Mouse (Mus musculus) lung, adult 2 months (tissue): Measurements from ENCODE around the gene Caskin2. TPM values are rescaled to one million over a fixed set of nuclear protein-coding genes. Genes with fewer than 3 reads are reported as not detected.
A peak's percentile ranks its signal among the peaks of the same experiment; 100 is the strongest.

Experiments used
- DNase-seq: peaks from one replicate; pipeline ENCODE4 v3.0.0; 2022
- H3K4me1 ChIP-seq: fragments of 200-500 bp; 2 replicates; pipeline ENCODE4 v1.6.1; 2011; ENCODE audit warnings: low read length; ENCODE audit not compliant: control insufficient read depth, insufficient read depth
- H3K4me3 ChIP-seq: fragments of 200-500 bp; replicated peaks from 2 replicates; pipeline ENCODE3; 2011; ENCODE audit warnings: low read depth, mild to moderate bottlenecking, control low read depth, low read length; ENCODE audit errors: extremely low read depth
- CTCF ChIP-seq: fragments of 200-500 bp; IDR thresholded peaks from 2 replicates; pipeline ENCODE4 v1.5.1; 2011; ENCODE audit warnings: mild to moderate bottlenecking, low read length, control low read depth; ENCODE audit not compliant: insufficient read depth
- POLR2A ChIP-seq: fragments of 200-500 bp; IDR thresholded peaks from 2 replicates; pipeline ENCODE4 v1.6.1; 2011; ENCODE audit warnings: low read depth, mild to moderate bottlenecking, control low read depth, low read length, borderline replicate concordance; ENCODE audit errors: extremely low read depth
- WGBS: fragments of 180-500 bp; shearing (Covaris S2); methylation state at CpG from one replicate; pipeline ENCODE4 v1.1.7; 2018; 5-methylcytosine and 5-hydroxymethylcytosine counted together
- polyA plus RNA-seq: library from polyadenylated mRNA; depleted of rRNA; stranded (reverse); fragments of >200 nt; gene quantifications from 2 replicates; pipeline ENCODE4 v1.2.3, GENCODE M21; 2012

The Caskin2 gene
- polyA plus RNA-seq, 1 experiment = 105 TPM

DNA sequence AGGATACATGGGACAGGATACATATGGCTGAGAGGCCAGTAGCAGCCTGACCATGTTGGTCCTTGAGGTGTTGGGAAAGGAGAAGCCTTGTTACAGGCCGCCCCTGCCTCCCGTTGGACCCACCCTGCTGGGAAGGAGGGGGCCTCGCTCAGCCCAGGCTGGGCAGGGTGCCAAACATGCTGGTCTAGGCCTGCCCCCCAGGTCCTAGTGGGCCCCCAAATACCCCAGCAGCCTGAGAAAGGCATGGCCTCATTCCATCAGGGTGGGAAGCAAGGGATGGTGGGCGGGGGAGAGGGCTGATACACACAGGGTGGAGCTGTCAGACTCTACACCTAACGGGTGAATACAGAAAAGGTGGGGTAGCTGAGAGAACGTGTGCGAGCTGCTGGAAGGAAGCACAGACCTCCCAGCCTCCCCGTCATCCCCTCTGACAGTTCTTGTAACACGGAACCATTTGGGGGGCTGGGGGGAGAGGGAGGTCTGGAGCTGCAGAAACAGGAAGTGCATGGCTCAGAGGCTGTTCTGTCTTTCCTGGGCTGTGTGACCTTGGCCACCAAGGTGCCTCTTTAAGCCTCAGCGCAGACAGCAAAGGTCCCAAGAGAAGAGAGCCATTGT lies 4.6 kb downstream of the Caskin2 start:
- Histone ChIP-seq H3K4me3 (peak overlapping the region; percentile 45), H3K4me1 (peaks cover 20% of the 10 kb centered on the region)
- TF ChIP-seq CTCF (no peak), POLR2A (no peak)
- no peak for DNase-seq
- 25% methylated on average over 10 of the region's 10 CpGs for WGBS

DNA sequence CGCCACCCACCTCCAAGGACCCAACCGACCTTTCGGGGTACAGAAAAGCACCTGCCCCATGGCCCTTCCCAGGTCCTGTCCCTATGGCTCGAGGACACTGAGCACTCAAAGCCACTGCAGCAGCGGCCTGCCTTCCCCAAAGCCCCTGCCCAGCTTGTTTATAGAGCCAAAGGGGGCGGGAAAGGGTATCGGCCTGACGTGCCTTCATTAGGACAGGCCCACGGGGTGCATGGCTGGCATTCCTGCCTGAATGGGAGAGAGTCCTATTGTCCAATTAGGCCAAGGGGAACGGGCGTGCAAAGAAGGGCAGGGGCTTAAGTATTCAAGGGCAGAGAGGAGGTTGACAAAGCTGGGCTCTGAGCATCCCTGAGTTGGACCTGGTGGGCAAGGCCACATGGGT lies 5.5 kb downstream of the Caskin2 start:
- no peak overlapping the region for H3K4me3 ChIP-seq
- TF ChIP-seq POLR2A = no peak
- TF ChIP-seq CTCF = no peak
- H3K4me1 ChIP-seq = peaks cover 24% of the 10 kb centered on the region
- WGBS = 62% methylated on average over 11 of the region's 11 CpGs
- DNase-seq = no peak

DNA sequence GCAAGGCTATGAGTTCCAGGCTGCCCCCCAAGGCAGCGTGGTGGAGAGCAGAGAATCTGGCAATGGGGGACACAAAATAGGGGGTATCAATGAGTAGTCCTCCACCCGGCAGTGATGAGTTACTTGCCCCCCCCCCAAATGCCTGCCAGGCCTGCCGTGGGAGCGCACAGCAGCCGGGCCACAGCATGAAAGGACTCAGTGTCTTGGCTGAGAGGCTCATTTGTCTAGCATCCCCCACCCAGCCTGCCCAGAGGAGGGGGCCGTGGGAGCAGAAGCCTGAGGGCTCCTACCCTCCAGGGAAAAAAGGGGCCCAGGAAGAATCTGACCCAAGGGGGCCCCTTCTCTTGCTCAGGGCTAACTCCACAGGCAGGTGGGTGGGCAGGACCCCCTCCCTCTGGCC lies 6.1 kb downstream of the Caskin2 start:
- no peak overlapping the region for H3K4me3 ChIP-seq
- H3K4me1 ChIP-seq = peaks cover 24% of the 10 kb centered on the region
- TF ChIP-seq CTCF (no peak), POLR2A (no peak)
- DNase-seq = no peak
- WGBS = 82% methylated on average over 6 of the region's 6 CpGs

DNA sequence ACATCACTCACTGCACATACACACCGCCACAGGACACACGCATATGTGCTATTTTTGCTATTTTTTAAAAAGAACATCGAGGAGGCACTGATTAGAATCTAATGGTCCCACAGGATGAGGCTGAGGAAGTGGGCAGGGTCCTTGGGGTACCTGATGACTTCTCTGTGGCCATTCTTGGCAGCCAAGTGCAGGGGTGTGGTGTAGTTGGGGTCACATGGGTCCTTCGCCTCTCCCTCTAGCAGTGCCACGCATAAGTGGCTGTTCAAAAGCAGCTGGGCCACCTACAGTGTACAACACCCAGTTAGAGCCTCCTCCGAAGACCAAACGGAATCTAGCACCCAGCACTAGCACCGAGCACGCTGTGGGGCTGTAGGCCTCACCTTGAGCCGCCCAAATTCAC lies 7.3 kb downstream of the Caskin2 start:
- WGBS = 53% methylated on average over 10 of the region's 10 CpGs
- peak; percentile 18; the same call in 1 of the 2 replicates for TF ChIP-seq POLR2A
- TF ChIP-seq CTCF = no peak
- peak; percentile 47 for DNase-seq
- peaks cover 24% of the 10 kb centered on the region for H3K4me1 ChIP-seq
- H3K4me3 ChIP-seq = no peak overlapping the region

DNA sequence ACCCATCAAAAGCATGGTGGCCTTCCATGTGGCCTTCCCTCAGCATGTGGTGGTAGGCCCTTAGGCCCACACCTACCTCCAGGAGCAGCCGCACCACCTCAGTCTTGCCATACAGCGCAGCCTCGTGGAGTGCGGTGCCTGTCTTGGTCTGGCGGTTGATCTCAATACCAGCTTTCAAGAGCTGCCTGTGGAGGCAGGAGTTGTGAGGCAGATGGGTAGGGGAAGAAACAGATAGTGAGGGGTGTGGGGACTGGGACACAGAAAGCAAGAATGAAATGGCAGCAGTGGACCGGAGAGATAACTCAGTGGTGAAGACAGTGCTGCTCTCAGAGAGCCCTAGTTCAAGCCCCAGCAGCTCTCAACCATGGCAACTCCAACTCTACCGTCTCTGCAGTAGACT lies 8.4 kb downstream of the Caskin2 start:
- TF ChIP-seq POLR2A (no peak), CTCF (no peak)
- Histone ChIP-seq H3K4me1 (peaks cover 24% of the 10 kb centered on the region), H3K4me3 (no peak overlapping the region)
- WGBS = 92% methylated on average over 7 of the region's 7 CpGs
- DNase-seq = no peak

DNA sequence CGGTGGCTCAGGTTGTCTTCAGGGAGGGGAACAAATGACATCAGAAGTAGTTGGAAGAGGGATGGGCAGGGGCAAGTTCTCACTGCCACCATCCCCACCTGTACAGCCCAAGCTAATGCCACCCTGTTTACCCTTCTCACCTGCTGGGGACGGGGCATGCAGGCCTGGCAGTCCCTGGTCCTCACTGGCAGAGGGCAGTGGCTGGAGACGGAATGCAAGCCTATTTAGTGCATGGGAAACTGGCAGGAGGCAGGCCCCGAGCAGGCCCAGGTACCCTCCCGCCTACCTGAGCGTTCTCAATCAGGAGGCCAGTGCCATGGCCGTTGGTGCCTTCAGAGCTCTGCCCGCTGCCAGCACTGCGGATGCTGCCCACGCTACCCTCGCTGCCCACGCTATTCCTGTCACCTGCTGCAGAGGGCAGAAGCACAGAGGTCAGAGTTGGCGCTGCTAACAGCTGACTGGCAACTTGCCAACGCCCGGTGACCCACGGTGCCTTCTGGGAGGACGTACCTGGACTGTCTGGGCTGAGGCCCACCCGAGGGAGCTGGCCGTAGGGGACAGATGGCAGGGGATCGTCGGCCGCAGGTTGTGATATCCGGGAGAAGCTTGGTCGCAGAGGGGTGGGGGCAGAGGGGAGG lies 10.2 kb downstream of the Caskin2 start:
- no peak for TF ChIP-seq CTCF
- TF ChIP-seq POLR2A = no peak
- no peak for DNase-seq
- Histone ChIP-seq H3K4me1 (peaks cover 19% of the 10 kb centered on the region), H3K4me3 (no peak overlapping the region)
- 80% methylated on average over 24 of the region's 24 CpGs for WGBS

DNA sequence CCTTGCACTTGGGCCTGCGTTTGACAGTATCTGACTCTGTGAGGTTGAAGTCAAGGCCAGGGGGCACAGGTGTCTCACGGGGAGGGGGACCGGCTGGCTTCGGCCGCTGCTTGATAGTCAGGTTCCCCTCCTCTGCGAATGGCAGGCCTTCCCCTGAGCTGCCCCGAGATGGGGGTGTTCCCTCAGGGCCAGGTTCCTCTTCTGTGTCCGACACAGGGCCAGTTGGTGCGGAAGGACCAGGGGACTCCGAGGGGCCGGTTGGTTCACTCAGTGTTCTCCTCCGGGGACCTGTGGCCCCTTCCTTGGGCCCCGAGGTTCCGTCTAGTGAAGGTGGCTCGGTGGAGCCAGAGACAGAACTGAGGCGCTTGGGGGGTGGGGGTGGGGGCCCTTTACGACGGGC lies 12.5 kb downstream of the Caskin2 start:
- WGBS = 87% methylated on average over 18 of the region's 18 CpGs
- Histone ChIP-seq H3K4me3 (no peak overlapping the region), H3K4me1 (peaks cover 5% of the 10 kb centered on the region)
- TF ChIP-seq CTCF (no peak), POLR2A (no peak)
- no peak for DNase-seq

DNA sequence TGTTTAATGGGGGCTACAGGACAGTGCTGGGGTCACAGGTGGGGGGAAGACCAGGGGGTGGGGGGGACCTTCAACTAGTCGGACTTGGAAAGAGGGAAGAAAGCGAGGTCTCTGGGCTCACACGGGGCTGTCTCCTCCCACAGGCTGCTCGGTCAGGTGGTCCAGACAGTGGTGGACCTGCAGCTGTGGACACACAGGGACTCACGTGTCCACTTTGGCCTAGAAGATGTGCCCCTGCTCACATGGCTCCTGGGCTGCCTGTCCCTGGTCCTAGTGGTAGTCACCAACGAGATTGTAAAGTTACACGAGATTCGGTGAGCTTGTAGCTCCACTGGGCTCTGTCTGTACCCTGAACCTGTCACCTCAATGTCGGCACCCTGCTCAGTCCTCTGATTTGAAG lies 15.8 kb downstream of the Caskin2 start:
- WGBS = 64% methylated on average over 9 of the region's 9 CpGs
- no peak for DNase-seq
- TF ChIP-seq POLR2A = peak; percentile 16; the same call in 1 of the 2 replicates
- no peak for TF ChIP-seq CTCF
- H3K4me3 ChIP-seq = no peak overlapping the region
- no peaks in the 10 kb centered on the region for H3K4me1 ChIP-seq

DNA sequence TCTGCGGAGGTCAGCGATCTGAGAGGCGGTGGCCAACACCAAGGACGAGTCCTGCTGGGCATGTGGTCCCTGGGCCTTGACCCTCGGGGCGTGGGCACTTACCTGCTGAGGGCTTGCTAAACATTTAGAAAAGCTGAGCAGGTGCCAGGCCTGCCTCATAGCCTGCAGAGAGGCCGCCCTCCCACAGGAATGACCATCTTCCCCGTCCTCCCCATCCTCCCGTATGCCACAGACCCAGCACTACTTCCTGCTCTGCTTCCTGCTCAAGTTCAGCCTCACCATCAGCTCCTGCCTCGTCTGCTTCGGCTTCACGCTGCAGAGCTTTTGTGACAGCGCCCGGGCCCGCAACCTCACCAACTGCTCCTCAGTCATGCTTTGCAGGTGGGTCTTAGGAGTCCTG lies 16.5 kb downstream of the Caskin2 start:
- DNase-seq = no peak
- no peaks in the 10 kb centered on the region for H3K4me1 ChIP-seq
- H3K4me3 ChIP-seq = no peak overlapping the region
- 49% methylated on average over 15 of the region's 15 CpGs for WGBS
- TF ChIP-seq POLR2A = no peak
- no peak for TF ChIP-seq CTCF

DNA sequence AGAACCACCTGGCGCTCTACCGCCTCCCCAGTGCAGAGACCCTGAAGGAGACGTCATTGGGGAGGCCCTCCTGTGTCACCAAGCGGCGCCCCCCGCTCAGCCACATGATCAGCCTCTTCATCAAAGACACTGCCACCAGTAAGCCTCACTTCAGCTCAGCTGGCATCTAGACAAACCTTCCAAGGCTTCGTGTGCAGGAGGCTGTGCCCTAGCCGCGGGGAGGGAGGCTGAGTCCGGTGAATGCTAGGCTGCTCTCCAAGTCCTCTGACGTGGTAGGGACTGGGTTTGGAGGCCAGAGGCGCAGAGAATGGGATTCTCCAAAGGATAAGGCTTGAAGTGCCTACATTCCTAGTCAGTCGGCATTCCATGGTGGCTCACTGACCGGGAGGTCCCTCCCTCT lies 21.1 kb downstream of the Caskin2 start:
- Histone ChIP-seq H3K4me3 (no peak overlapping the region), H3K4me1 (no peaks in the 10 kb centered on the region)
- no peak for DNase-seq
- 86% methylated on average over 14 of the region's 14 CpGs for WGBS
- no peak for TF ChIP-seq POLR2A
- no peak for TF ChIP-seq CTCF
